Mouse (Mus musculus) brain, embryonic 14.5 days (tissue): ENCODE data around the gene Bclaf1.

ENCODE experiments used
- CTCF ChIP-seq: fragments of 200-500 bp; IDR thresholded peaks from 2 replicates; pipeline ENCODE4 v1.5.1; 2012; ENCODE audit warnings: inconsistent platforms, mild to moderate bottlenecking, moderate library complexity, borderline replicate concordance; ENCODE audit not compliant: insufficient read depth, insufficient read length; ENCODE audit errors: extremely low read depth
- POLR2A ChIP-seq: fragments of 200-500 bp; IDR thresholded peaks from 2 replicates; pipeline ENCODE4 v1.6.1; 2012; ENCODE audit warnings: mild to moderate bottlenecking, inconsistent platforms, borderline replicate concordance; ENCODE audit not compliant: poor library complexity, insufficient read depth, insufficient read length, severe bottlenecking; ENCODE audit errors: extremely low read depth

DNA sequence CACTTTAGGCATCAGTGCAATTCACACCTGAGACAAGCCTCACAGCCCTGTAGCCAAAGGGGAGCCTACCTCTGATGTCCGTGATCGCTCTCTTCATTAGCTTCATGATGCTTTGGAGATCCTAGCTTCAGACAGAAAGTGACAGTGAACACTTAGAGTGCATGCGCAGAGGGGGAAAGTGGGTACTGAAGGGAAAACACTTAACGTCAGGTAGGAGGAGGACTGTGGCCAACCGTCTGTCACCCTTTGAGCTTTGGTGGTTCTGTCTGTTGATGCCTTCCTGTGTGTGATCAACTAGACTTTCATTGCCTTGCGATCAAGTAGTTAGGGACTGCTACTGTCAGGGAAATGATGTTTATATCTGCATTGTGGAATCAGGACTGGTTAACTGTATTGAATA lies 49.4 kb upstream of the Bclaf1 start:
- TF ChIP-seq POLR2A: no peak
- TF ChIP-seq CTCF: no peak
